Mouse (Mus musculus): Measurements from ENCODE around the gene Spg7.
"Not testable (repeated sequence)": the region's sequence is repeated elsewhere in the genome, so short reads cannot be mapped to it uniquely, and the experiment has no call there.

The Spg7 gene

DNA sequence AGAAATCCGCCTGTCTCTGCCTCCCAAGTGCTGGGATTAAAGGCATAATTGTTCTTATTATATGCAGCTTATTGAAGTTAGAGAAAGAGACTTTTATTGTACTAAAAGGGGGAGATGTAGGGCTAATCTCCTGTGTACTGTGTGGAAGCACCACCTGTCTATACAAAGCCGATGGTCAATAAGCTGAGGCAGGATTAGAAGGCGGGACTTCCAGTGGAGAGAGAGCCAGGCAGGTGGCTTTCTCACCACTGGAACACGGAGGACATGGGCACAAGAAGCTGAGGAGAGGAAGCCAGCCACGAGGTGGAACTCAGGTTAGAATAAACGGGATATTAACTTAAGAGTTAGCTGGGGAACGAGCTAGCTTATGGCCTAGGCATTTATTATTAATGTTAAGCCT is at the start of gene Spg7:
Gene Spg7 (plus strand): TSS at position 222 of the 400 bp plus-strand sequence.
- DNase-seq: peak; percentile 52

DNA sequence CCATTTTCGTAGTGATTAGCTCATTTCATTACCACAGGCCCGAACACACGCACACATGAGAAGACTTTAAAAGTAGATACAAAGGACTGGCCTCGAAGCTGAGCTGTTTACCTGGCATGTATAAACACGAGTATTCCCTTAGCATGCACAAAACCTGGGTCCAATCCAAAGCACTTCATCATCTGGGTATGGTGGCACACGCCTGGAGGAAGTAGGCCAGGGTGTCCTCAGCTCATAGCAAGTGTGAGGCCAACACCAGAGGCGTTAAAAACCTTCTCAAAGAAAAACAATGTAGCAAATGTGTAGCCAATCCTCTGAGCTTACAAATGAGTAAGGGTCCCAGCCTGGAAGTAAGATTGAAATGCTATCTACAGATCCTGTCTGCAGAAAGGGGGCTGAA is 48.3 kb upstream of the Spg7 start:
- DNase-seq: no peak

DNA sequence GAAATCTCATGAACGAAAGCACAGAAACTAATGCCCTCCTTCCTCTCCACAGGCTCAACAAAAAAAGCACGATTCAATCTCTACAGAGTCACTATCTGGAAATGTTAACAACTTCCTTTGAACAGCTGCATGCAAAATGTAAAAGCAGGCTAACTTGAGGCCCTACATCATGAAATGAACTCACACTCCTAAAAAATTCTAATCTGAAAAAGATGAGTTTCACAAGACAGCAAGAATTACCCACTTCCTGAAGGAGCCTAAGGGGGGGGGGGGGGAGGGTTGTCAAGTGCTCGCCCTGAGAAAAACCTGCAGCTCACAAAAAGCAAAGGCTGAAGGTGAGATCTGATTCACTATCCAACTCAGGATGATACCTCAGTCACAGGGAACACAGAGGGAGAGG is 47.7 kb upstream of the Spg7 start:
- no peak for DNase-seq

DNA sequence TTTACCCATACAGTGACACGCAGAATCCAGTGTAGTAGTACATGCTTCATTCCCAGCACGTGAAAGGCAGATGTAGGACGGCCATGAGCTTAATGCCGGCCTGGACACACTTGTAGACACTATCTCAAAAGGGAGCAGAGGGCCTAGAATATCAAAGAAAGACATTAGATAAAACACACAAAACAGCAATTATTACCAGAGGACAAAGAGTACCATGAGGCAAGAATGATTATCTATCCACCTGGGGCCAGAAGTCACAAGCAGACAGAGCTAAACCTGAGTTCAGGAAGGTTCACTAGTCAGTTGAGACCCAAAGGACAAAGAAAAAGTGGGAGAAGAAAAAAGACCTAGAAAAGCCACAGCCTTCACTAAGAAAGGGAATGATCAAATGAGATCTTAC is 45.6 kb upstream of the Spg7 start:
- no peak for DNase-seq

DNA sequence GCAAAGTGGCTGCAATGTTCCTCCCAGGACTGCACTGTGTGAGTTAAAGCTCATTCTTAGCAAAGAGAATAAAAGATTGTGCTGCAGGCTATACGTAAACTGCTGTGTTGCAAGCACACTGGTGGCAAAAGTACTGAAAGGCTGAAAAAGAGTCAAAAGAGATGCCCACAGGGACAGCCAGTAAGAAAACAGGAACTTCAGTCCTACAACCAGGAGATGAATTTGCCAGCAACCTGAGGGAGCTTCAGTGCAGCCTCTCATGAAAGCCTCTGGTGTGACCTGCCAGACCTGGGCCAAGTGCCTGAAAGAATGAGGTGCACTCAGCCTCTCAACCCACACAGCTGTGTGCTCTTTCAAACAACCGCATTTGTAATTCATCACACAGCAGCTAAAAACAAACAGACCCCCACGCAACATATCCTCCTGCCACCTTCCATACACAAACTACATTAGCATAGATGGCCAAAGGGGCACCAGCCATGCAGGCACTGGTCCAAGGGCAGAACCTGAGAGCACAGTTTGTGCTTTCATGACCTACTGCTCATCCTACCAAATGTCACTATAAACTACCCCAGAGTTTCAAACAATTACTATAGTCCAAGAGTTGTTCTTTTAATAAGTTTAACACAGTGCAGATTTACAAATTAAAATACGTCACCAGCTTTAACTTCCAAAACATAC is 44.1 kb upstream of the Spg7 start:
- no peak for DNase-seq

DNA sequence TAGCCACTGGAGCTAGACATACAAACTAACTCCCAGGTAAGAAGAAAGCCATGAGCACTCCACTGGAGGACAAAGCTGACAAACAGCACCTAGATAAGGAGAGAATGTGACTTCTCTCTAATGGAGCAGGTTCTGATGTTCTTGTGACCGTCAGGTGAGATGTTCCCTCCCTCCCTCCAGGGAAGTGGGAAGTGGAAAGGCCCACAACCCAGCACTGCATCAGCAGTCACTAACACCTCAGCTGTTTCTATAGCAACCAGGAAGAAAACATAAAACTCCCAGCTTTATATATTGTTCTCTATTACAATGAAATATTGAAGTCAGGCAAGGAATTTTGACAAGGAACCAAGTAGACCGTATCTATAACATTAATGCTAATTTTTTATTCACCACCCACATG is 42.7 kb upstream of the Spg7 start:
- DNase-seq: no peak

DNA sequence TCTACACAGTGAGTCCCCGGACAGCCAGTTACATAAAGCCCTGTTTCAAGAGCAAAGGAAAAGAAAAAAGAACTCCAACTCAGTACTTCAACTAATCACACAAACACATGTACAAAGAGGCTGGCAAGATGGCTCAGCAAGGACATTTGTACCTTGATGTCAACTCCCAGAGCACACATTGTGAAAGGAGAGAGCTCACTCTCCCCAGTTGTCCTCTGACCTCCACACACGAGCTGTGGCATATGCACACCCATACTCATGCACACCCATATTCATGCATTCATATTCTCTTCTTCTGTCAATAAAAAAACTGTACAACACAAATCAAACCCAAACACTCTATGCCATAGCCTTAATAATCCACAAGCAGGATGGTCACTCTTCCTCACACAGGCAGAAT is 41.9 kb upstream of the Spg7 start:
- DNase-seq: no peak

DNA sequence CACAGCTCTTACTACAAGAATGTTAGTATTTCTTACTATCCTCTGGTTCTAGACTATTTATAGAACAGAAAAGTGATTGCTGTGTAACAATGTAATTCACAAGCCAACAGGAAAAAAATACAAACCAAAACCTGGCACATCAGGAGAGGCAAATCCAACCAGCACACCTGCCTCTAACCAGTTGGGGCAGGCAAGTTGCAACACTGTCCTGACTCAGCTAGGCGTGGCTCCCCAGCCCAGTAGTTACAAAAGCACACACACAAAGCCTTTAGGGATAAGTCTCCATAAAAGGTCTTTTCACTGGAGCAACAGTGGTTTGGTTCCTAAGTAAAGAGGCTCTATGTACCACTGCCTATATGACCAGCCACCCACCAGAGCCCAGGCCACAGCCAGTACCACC is 41.5 kb upstream of the Spg7 start:
- no peak for DNase-seq

DNA sequence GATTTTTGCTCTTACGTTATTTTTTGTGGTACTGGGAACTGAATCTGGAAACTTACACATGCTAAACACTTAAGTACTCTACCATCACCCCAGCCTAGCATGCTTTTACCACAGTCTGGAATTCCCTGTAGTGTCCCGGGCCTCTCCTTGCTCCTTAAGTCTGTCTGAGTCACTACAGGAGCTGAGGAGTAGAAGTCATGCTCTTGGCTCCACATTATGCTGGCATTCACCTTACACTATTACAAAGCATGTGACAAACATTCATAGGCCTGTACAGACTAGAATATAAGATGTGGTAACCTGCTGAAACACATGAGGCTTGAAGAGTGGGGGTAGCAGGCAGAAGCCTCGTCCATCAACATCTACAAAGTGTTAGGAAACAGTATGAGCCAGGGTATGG is 40.0 kb upstream of the Spg7 start:
- DNase-seq: no peak

DNA sequence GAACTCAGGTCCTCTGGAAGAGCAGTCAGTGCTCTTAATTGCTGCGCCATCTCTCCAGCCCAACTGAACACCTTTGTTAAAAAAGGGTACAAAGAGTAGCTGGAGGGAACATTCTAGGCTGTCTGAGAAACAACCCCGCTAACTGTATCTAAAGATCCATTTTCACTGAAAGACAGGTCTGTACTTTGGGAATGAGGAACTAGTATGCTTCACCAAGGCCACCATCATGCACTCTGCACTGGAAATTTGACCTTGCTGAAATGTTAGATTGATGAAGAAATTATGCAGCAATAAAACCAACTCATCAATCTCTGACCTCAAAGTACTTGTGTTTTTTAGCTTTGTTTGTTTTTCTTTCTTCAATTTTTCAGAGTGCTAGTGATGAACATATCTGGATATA is 38.5 kb upstream of the Spg7 start:
- no peak for DNase-seq

DNA sequence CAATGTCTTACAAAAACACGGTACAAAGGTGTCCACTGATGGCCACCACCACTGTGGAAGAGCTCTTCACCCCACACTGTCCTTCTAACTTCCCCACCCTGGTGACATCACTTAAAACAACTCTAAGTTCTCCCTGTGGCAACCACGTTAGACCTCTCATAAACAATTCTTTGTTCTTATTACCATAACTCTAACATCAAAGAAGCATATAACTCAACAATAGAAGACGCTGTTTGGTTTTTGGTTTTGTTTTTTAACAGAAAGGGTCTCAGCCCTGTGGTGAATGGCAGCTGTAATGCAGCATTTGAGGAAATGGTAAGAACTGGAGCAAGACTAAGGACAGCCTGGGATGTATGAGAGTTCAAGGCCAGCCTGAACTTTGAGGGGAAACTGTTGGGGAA is 36.8 kb upstream of the Spg7 start:
- no peak for DNase-seq

DNA sequence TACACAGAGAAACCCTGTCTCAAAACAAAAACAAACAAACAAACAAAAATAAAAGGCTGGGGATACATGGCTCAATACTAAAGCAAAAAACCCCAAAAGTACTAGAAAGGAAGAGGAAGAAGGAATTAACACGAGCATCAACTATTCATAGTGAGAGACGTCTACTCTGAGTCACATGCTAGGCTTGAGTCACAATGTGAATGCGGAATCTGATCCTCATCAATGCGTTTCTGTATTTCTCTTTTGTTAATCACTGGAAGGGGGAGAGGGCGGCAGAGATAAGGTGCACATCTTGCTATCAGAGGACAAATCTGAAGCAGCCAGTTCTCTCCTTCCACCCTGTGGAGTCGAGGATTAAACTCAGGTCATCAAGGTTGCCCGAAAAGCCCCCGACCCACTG is 35.0 kb upstream of the Spg7 start:
- no peak for DNase-seq

DNA sequence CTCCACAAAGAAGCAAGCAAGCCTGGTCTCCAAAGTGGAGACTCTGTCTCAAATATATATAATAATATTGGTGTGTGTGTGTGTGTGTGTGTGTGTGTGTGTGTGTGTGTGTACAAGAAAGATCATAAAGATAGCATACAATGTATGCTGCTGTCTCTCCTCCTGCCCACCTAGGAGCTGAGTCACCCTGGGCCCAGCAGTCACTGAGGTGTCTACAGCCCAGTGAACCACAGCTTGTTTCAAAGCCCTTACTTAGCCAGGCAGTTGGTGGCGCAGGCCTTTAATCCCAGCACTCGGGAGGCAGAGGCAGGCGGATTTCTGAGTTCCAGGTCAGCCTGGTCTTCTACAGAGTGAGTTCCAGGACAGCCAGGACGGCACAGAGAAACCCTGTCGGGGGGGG is 32.7 kb upstream of the Spg7 start:
- DNase-seq: not testable (repeated sequence)

DNA sequence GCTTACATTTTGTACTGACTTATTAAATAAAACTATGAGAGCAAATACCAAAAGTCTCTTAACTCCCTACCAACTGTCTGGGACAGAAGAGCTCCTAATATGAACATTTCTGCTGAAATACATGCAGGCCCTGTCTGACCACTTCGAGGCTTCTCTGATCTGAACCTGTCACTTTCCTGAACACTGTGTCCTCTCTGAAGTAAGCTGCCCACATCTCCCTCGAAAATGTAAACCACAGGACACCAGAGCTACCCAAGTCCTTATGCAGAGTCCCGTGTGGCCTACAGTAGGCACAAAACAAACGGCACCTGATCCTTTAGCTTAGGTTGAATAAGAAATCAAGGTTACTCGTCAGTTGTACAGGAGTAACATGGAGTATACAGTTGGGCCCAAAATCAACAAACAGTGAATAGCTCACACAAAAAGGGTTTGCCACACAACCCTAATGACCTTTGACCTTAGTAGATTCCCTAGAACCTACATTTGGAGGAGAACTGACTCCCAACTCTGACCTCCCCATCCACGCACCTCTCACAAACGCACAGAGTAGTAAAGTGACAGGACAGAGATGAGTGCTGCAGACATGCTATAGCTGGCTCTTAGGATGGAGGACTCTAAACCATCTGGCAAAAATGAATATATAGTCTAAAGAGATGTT is 31.3 kb upstream of the Spg7 start:
- DNase-seq: no peak

DNA sequence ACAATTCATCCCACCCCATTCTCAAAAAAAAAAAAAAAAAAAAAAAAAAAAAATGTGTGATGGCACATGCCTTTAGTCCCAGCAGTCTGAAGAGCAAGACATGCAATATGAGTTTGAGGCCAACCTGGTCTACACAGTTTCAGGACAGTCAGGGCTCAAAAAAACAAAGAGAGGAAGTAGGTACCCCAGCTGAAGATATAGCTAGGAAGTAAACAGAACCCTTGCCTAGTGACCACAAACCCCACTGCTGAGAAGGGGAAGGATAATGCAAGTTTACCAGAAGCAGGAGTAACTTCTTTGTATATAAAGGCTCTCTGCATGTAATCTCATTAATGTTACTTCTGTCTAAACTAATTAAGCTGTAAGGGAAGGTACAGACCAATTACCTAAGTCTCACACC is 30.0 kb upstream of the Spg7 start:
- DNase-seq: peak; percentile 17

DNA sequence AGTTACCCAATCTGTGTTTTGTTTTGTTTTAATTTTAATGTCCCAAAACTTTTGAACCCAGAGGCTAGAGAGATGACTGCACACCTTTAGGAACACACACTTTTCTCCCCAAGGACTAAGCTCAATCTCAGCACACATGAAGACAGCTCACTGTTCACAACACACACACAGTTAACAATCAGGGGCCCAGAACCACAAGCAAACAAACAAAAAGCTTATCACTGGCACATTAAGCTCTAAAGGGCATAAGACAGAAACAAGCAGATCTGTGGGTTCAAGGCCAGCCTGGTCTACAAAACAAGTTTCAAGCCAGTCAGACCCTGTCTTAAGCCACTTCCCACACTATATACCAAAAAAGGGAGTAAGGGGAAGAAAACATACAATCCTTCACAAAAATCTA is 29.3 kb upstream of the Spg7 start:
- no peak for DNase-seq

DNA sequence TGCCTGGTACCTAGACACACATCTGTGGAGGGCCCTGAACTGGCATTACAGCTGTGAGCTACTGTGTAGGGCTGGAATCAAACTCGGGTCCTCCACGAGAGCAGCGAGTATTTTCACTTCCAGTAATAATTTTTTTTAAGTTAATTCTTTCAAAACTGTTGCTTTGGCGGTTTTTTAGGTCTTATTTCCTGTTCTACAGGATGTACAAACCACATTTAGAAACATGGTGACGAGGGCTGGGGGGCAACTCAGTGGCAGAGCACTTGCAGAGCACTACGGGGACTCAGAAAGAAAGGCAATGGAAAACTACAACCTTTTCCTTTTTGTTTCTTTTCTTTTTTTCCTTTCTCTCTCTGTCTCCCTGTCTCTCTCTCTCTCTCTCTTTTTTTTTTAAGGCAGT is 28.6 kb upstream of the Spg7 start:
- no peak for DNase-seq

DNA sequence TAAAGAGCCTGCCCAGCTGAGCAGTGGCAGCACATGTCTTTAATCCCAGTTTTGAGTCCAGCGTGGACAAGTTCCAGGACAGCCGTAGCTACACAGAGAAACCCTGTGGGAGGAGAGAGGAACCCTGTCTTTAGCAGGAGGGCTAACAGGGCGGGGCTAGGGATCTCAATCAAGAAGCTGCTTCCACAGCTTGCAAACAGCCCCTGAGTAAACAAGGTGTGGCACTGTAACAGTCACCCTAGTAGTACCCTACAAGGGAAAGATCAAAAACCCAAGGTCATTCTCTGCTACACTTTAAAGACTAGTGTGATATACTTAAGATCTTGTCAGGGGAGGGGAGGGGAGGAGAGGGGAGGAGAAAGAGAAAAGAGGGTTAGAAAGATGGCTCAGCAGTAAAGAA is 25.8 kb upstream of the Spg7 start:
- no peak for DNase-seq

DNA sequence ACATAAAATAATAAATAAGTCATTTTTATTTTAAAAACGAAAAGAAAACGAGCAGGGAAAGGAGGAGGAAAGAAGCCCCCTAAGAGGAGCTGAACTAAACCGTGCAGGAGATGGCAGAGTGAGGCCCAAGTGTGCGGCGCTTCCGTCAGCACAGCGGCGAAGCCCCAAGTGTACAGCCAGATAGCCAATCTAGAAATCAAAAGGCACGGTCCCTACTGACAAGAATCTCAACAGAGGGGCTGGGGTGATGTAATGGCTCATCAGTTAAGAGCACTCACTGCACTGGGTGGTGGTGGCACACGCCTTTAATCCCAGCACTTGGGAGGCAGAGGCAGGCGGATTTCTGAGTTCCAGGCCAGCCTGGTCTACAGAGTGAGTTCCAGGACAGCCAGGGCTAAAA is 25.3 kb upstream of the Spg7 start:
- DNase-seq: no peak

DNA sequence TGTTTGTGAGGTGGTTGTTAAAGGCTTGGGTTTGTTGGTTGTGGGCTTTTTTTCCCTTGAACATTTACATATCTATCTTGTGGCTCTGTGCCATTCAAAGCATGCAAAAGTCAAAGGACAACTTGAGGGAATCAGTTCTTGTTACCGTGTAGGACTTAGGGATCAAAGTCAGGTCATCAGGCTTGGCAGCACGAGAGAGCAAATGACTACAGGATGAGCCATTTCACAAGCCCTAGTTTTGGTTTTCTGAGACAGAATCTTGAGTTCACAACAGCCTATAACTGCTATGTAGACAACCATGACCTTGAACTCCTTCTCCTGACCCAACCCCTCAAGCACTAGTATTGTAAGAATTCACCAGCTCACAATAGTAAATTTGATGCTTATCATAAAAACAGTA is 24.4 kb upstream of the Spg7 start:
- DNase-seq: no peak

DNA sequence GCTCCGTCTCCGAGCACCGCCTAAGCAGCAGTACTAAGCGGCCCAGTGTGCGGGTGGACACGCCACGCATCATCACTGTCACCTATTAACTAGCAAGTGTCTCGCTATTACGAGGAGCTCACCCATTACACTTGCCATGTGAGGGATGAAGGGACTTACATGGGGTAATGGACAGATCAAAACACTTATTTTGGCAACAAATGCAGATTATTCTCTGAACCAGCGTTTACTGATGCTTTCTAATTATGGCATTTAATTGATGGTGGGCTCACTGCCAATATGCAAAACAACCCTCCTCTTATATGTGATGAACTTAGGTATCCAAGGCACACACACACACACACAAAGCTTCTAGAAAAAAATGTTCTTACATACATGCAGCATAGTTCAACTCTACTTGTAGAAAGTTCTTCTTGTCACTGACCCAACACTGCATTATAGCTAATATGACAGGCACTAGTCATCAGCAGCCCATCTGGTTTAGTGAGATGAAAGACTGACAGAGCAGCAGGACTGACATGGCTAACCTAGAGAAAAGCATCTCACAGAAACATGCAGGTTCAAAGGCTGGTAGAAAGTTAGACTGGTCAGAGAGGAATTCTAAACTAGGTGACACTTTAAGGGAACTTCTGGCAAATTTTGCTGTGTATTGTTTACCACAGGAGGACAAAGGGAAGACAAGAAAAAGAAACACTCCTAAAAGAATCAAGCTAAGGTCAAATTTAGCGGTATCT is 23.2 kb upstream of the Spg7 start:
- peak; percentile 73 for DNase-seq

DNA sequence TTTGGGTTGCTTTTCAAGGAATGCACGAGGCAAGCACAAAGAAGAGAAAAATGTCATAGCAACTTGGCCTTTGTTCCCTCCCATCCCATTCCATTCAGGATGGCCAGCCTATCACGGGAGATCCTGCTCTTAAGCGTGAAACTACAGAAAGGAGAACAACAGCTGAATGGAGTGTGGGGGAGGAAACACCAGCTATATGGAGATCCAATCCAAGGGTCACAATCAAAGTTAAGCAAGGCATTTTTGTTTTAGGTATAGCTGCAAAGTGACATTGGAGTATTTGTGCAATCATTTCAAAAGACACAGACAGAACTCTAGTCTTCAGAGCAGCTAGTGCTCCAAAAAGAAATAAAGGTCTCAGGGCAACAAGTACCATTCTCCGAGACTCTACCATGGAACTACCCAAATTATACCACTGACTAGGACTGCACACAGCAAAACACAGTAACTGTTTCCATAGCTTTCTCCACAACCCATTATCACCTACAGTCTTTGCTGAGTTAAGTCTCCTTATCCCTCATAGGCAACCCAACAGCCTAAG is 22.6 kb upstream of the Spg7 start:
- DNase-seq: peak; percentile 50

DNA sequence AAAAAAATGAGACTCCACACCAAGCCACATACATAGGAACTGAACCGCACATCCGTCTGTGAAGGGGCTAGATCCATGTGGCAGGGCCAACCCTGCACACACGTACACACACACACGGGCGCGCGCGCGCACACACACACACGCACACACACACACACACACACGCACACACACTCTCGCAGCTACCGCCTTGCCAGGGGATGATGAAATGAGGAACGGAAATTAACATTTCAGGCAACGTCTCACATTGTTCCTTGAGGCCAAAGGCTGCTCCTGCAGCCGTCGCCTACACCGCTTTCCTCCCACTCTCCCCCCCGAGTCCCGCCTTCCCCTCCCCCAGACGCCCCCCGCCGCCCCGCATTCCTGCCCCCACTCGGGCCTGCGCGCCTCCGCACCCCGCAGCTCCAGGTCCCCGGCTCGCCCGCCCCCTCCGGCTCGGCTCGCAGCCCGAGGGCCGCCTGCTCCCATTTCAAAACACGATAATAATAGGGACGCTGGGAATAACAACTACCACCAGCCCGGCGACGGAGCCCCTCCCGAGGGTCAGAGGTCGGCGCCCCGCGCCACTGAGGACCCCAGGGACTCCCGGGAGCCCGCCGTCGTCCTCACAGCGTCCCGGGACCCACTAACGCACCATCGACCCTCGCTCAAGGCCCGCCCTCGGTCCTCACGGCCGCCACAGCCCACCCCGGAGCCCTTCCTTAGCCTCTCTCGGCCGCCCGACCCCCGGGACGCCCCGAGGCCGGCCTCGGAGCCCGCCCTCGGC is 21.6 kb upstream of the Spg7 start:
- peak; percentile 75 for DNase-seq

DNA sequence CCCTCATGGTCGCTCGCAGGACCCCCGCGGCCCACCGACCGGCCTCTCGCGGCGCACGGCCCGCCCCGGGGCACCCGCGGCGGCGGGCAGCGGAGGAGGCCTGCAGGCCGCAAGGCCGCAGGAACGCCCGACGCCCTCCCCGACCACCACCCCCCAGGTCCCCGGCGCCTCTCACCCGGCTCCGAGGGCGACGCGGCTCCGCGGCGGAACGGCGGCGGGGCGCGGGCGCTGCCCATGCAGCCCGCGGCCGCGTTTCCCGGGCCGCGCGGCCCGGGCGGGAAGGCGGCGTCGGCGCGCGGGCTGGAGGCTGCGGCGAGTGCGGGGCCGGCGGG is 21.0 kb upstream of the Spg7 start:
- DNase-seq: no peak
